Mouse (Mus musculus): ENCODE data around the gene Slc6a8. TPM values are rescaled to one million over a fixed set of nuclear protein-coding genes. Genes with fewer than 3 reads are reported as not detected.
A peak's percentile ranks its signal among the peaks of the same experiment; 100 is the strongest.

Slc6a8 gene
- 78.1 and 87.3 TPM in 2 replicates for polyA plus RNA-seq (2012; rRNA removed)

- peak; percentile 43 for DNase-seq (ENCODE audit: low spot score)
Observed at GRCm38 (mm10) chrX:73672879-73673618, at the start of gene Slc6a8. Gene Slc6a8 (plus strand): TSS chrX:73673150.

DNA sequence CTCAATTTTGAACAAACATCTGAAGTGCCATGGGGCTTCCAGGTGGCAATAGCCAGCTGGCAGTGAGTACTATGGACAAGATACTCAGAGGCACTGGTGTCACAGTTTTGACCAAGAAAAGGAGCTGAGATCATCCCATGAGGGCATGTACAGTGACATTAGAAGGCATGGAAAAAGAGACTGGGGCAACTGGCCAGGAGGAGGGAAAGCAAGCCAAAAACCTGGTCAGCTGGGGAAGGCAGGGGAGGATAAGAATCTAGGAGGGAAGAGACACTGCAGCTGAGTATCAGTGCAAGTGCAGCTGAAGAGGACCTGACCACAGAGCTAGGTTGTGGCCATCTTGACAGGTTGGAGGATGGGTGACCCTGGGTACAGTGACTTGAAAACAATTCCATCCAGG is 46.0 kb upstream of the Slc6a8 start:
- peak; percentile 8 for DNase-seq (ENCODE audit: low spot score)

DNA sequence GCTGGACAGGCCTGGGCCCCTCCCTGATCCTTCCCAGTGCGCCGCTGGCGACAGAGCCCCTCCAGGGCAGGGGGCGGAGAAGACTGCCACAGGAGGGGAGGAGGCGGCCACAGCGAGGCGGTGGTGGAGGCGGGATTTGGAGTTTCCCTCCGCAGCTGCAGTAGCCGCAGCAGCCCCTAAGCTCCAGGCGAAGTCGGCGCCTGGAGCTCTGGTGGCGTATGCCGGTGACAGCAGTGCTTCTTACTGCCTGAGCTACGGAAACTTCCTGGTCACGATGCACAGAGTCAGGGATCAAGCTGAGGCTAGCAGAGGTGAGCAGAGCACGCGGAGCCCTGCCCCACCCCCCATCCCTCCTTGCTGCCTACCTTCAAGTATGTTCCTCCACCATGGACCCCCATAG is 37.5 kb upstream of the Slc6a8 start:
- DNase-seq (ENCODE audit: low spot score), result no peak

- no peak for DNase-seq (ENCODE audit: low spot score)
Observed at GRCm38 (mm10) chrX:73637415-73637814, 35.5 kb upstream of the Slc6a8 start.

DNA sequence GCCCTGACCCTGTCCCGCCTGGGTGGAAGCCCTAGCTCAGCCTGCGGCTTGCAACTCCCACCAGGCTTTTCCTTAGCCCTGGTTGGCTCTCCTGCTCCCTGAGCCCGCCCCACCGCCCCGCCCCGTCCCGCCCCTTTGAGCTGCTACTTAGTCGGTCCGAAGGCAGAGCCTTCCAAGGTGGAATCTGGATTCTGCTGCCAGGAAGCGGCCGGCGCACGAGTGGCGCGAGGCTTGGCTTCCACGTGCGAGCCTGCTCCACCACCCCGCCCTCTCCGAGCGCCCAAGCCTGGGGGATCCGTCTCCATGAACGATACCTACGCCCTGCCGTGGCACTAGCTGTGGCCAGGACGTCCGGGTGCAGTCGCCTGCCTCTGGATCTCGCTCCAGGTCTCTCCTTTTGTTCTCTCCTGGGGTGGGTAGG is 33.7 kb upstream of the Slc6a8 start, which contains the start of gene Dusp9:
Dusp9 (plus strand) TSS at position 165 of the 421 bp plus-strand sequence.
- DNase-seq (ENCODE audit: low spot score), result no peak

DNA sequence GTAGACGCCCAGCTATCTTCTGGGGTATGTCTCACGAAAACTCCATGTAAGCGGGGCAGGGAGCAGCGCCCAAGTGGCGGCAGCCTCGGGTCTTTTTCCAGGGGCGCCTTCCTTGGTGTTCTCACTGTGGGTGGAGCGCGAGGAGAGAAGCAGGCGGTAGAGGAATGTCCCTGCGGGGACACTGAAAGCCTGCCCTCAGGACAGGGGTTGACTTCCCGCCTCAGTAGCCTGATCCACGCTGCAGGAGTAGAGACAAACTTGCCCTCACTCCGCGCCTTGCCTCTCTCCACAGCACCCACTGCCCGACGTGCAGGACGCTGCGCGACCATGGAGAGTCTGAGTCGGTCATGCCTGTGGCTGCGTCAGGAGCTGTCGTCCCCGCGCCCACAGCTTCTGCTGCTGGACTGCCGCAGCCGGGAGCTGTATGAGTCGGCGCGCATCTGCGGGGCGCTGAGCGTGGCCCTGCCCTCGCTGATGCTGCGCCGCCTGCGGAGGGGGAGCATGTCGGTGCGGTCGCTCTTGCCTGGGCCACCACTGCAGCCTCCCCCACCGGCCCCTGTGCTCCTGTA is 33.0 kb upstream of the Slc6a8 start:
- DNase-seq (ENCODE audit: low spot score), result no peak

GRCm38 (mm10) chrX:73645121-73645520 is 27.8 kb upstream of the Slc6a8 start:
- DNase-seq (ENCODE audit: low spot score), result no peak

GRCm38 (mm10) chrX:73650869-73651268 is 22.1 kb upstream of the Slc6a8 start:
- DNase-seq (ENCODE audit: low spot score), result no peak

DNA sequence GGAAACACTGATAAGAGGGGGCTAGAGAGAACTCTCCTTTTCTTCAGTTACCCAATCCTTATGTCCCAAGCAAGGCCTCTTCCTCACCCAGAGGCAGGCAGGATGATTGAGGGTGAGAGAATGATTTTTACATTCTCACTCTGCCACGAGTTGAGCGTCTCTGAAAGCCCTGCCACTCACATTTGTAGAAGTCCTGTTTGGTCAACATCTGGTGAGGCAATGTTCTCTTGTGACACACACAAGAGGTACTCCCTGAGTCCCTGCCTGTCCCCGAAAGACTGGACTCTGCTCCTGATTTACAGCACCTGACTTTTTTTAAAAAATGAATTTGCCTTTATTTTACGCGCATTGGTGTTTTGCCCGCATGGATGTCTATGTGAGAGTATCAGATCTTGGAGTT is 19.6 kb upstream of the Slc6a8 start:
- DNase-seq (ENCODE audit: low spot score), result no peak

DNA sequence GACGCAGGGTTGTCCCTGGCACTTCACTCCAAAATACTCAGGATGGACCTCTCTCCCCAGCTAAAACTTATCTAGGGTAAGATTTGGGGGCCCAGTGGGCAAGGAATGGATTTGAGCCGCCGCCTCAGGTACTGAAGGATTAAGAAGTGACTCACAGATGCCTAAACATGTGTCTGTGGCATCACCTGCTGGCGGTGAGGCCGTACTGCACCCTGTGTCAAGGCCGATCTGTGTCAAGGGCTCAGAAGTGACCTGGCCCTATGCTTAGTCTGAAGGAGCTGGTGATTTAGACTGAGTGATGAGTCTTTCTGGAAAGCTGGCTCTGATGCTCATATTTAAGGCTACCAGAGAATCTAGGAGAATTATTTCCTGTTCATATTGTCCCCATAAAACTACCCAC is 18.8 kb upstream of the Slc6a8 start:
- no peak for DNase-seq (ENCODE audit: low spot score)

DNA sequence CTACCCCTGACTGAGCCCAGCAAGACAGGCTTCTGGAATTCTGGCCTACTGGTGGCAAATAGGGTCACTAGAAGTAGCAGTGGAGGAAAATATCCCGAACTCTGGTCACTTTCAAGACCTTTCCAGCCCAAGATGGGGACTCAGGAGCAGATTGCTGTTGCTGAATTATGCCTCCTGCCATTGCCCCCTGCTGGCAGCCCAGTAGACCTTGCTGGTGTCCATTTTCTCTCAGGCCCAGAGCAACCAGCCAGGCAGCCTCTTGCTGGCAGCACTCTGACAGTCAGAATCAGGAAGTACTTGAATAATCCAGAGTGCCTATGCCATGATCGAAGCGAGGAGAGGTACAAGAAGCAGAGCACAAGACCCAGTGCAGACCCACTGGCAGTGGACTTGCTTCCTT is 17.4 kb upstream of the Slc6a8 start:
- no peak for DNase-seq (ENCODE audit: low spot score)

GRCm38 (mm10) chrX:73658391-73658790 is 14.6 kb upstream of the Slc6a8 start:
- DNase-seq (ENCODE audit: low spot score), result no peak

- DNase-seq (ENCODE audit: low spot score), result no peak
Observed at GRCm38 (mm10) chrX:73658936-73659574, 13.9 kb upstream of the Slc6a8 start.

GRCm38 (mm10) chrX:73659575-73660283 is 13.2 kb upstream of the Slc6a8 start, which contains the start of gene Pnck:
Gene Pnck (minus strand): TSS chrX:73660117.
- DNase-seq (ENCODE audit: low spot score), result no peak

GRCm38 (mm10) chrX:73660284-73660665 is 12.7 kb upstream of the Slc6a8 start:
- DNase-seq (ENCODE audit: low spot score), result no peak

- no peak for DNase-seq (ENCODE audit: low spot score)
Observed at GRCm38 (mm10) chrX:73663143-73663542, 9.8 kb upstream of the Slc6a8 start.

GRCm38 (mm10) chrX:73672031-73672431 is 919 bp upstream of the Slc6a8 start:
- DNase-seq (ENCODE audit: low spot score), result no peak

DNA sequence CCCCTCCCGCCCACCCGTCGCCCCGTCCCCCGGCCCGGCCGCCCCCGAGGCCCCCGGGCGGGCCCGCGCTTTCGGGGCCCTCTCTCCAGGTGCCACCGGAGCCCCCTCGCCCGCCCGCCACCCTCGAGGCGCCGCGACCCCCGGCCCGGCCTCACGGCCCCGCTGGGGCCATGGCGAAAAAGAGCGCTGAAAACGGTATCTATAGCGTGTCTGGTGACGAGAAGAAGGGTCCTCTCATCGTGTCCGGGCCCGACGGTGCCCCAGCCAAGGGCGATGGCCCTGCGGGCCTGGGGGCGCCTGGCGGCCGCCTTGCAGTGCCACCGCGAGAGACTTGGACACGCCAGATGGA is 643 bp downstream of the Slc6a8 start:
- no peak for DNase-seq (ENCODE audit: low spot score)

DNA sequence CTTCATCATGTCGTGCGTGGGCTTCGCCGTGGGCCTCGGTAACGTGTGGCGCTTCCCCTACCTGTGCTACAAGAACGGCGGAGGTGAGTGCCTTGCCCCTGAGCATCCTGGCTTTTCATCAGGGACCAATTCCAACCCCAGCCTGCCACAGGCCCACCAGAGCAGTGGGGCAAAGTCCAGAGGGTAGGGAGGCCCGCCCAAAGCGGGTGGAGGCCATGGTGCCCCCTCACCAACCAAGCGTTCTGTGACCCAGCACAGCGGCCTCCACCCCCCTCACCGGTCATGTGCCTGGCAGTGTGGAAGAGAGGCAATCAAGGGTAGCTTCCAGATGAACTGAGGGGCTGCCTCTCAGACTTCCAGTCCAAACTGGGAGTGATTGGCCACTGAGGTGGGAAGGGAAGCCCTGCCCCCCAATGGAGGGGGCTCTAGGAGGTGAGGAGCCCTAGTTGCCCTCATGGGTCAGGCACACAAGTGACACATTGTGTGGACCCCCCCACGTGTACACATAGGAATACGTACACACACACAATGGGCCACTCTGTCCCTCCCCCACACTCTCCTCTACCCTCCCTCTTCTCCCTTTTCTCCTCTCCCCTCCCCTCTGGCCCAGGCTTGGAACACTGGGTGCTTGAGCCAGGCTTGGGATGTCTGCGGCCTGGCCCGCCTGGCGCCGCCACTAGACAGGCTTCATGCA is 1.2 kb downstream of the Slc6a8 start:
- no peak for DNase-seq (ENCODE audit: low spot score)

GRCm38 (mm10) chrX:73675231-73675630 is 2.3 kb downstream of the Slc6a8 start:
- no peak for DNase-seq (ENCODE audit: low spot score)

DNA sequence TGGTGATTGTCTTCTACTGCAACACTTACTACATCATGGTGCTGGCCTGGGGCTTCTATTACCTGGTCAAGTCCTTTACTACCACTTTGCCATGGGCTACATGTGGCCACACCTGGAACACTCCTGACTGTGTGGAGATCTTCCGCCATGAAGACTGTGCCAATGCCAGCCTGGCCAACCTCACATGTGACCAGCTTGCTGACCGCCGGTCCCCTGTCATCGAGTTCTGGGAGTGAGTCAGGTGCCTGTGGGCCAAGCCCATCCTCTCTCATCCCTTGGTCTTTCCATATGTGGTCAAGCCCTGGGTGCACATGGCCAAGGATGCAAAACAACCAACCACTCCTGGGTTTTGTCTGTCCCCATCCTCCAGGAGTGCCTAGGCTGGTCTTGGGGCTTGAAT is 3.7 kb downstream of the Slc6a8 start:
- DNase-seq (ENCODE audit: low spot score), result no peak

DNA sequence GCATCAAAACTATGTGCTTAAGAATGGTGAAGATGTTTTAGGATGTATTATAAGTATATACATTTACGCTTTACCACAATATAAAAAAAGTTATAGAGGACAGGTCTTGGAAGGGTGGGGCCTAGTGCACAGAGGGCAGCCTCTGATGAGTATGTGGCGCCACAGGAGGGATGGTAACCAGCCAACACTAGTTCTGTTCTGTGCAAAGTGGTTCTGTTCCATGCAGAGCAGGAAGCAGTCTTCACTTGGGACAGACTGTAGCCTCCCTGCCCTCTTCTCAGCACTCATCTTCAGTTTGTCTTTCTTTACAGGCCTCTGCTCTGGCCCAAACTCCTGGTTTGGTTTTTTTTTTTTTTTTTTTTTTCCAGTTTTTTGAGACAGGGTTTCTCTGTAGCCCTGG is 11.2 kb downstream of the Slc6a8 start:
- DNase-seq (ENCODE audit: low spot score), result no peak

All from urinary bladder, adult 2 months (tissue).